In genomic region chr2:155573001-155573400, GRCm38 (mm10) we compare ENCODE assay signal across 23 mouse cellular contexts. TPM values are rescaled to one million over a fixed set of nuclear protein-coding genes. Genes with fewer than 3 reads are reported as not detected.
"Had no signal": no experiment of that assay in that cellular context is flagged by ENCODE, and none has a peak within 500 bp of the region (broad histone marks: within the 10 kb centered on the region; RNA-seq: fewer than 3 reads in every experiment).

No protein-coding gene starts in this region.

- H3K4me3 ChIP-seq: layer of hippocampus, adult 2 months; limb, embryonic 12.5 days; limb, embryonic 15.5 days; megakaryocyte, embryonic 14.5 days; midbrain, embryonic 10.5 days; midbrain, embryonic 13.5 days; myocyte had no signal

- H3K27me3 ChIP-seq: limb, embryonic 12.5 days; limb, embryonic 15.5 days; megakaryocyte, embryonic 14.5 days; midbrain, embryonic 13.5 days had no signal

- H3K4me2 ChIP-seq: limb, embryonic 12.5 days; limb, embryonic 15.5 days; liver, embryonic 11.5 days; midbrain, embryonic 13.5 days had no signal

- ATAC-seq: inflammation-experienced regulatory T-cells, adult 6 months; intestine, postnatal 0 days; liver, postnatal 0 days; midbrain, embryonic 13.5 days; midbrain, embryonic 16.5 days had no signal

- H3K4me1 ChIP-seq: limb, embryonic 12.5 days; limb, embryonic 15.5 days had no signal

- DNase-seq: kidney, adult 2 months; kidney, postnatal 25 days; layer of hippocampus, adult 9-11 months; left cerebral cortex, postnatal 4 days; liver, postnatal 0 days; thymus, adult 2 months; thymus, postnatal 14 days; thymus, postnatal 4 days had no signal

- H3K9me3 ChIP-seq: limb, embryonic 12.5 days; limb, embryonic 15.5 days; megakaryocyte, embryonic 14.5 days; midbrain, embryonic 10.5 days; midbrain, embryonic 13.5 days had no signal

- H3K9ac ChIP-seq: limb, embryonic 12.5 days; limb, embryonic 15.5 days; liver, embryonic 14.5 days; liver, postnatal 0 days; midbrain, embryonic 13.5 days had no signal

- H3K36me3 ChIP-seq: limb, embryonic 12.5 days had no signal

- H3K27ac ChIP-seq: kidney, postnatal 0 days; layer of hippocampus, adult 2 months; limb, embryonic 12.5 days; limb, embryonic 15.5 days; liver, embryonic 14.5 days; macrophage; midbrain, embryonic 10.5 days; midbrain, embryonic 13.5 days had no signal

RNA-seq across cellular contexts. Expression of gene Myh7b, which starts 38.0 kb away (rescaled TPM):
- total RNA-seq: monocyte, adult 5-6 weeks had no signal
- polyA plus RNA-seq: macrophage had no signal

RNA-seq across cellular contexts. Expression of gene Ggt7, which starts 55.0 kb away (rescaled TPM):
- polyA plus RNA-seq: macrophage had no signal
